Mouse (Mus musculus) MEL (cell line): ENCODE data around the gene Isy1. TPM values are rescaled to one million over a fixed set of nuclear protein-coding genes. Genes with fewer than 3 reads are reported as not detected.

Experiments
- DNase-seq: peaks from one replicate; pipeline ENCODE4 v3.0.0; 2011; ENCODE audit warnings: low read depth, low spot score
- H3K27ac ChIP-seq: 2 replicates; pipeline ENCODE4 v1.5.1; 2012; ENCODE audit warnings: low read depth, mild to moderate bottlenecking, control low read depth, low read length, moderate library complexity; ENCODE audit not compliant: control insufficient read depth
- H3K27me3 ChIP-seq, 2 experiments: fragments of 150-350 bp in 1 of 2; sonication (generic) in 1 of 2; 2 replicates each; pipeline ENCODE4 v1.6.1; 2012; ENCODE audit warnings: low read length in 2 of 2, mild to moderate bottlenecking in 2 of 2, improper control_type of control experiment in 1 of 2, moderate library complexity in 1 of 2; ENCODE audit not compliant: insufficient read depth in 2 of 2, control insufficient read depth in 1 of 2
- H3K36me3 ChIP-seq, 2 experiments: 2 replicates each; pipeline ENCODE4 v1.6.1; 2012 to 2014; ENCODE audit warnings: low read length in 2 of 2, improper control_type of control experiment in 1 of 2, inconsistent platforms in 1 of 2, mild to moderate bottlenecking in 1 of 2; ENCODE audit not compliant: insufficient read depth in 2 of 2, control insufficient read depth in 1 of 2
- H3K4me1 ChIP-seq, 2 experiments: fragments of 150-350 bp in 1 of 2; sonication (generic) in 1 of 2; 2 replicates each; pipeline ENCODE4 v1.6.1; 2012; ENCODE audit warnings: low read length in 2 of 2, improper control_type of control experiment in 1 of 2, mild to moderate bottlenecking in 1 of 2; ENCODE audit not compliant: insufficient read depth in 2 of 2, control insufficient read depth in 1 of 2
- H3K4me3 ChIP-seq, 2 experiments: fragments of 150-350 bp in 1 of 2; sonication (generic) in 1 of 2; 2 replicates each; pipeline ENCODE4 v1.5.1; 2012; ENCODE audit warnings: low read depth in 2 of 2, low read length in 2 of 2, mild to moderate bottlenecking in 2 of 2, moderate library complexity in 2 of 2, control low read depth in 1 of 2, improper control_type of control experiment in 1 of 2; ENCODE audit not compliant: control insufficient read depth in 1 of 2, insufficient read depth in 1 of 2
- H3K79me2 ChIP-seq: 2 replicates; pipeline ENCODE4 v1.6.1; 2012; ENCODE audit warnings: mild to moderate bottlenecking, low read length, moderate library complexity; ENCODE audit not compliant: control insufficient read depth, poor library complexity, insufficient read depth
- H3K9ac ChIP-seq: 2 replicates; pipeline ENCODE4 v1.6.1; 2012; ENCODE audit warnings: low read depth, mild to moderate bottlenecking, control low read depth, low read length, moderate library complexity; ENCODE audit not compliant: control insufficient read depth, poor library complexity, severe bottlenecking
- H3K9me3 ChIP-seq: fragments of 150-350 bp; sonication (generic); replicated peaks from 2 replicates; pipeline ENCODE4 v1.6.1; 2012; ENCODE audit warnings: mild to moderate bottlenecking, low read length, improper control_type of control experiment, moderate library complexity; ENCODE audit not compliant: insufficient read depth
- CHD1 ChIP-seq: IDR thresholded peaks from 2 replicates; pipeline ENCODE4 v1.6.1; 2012; ENCODE audit warnings: low read depth, mild to moderate bottlenecking, inconsistent platforms, low read length, improper control_type of control experiment
- EP300 ChIP-seq, 2 experiments: IDR thresholded peaks; 2 replicates each; pipeline ENCODE4 v1.6.1; 2011; ENCODE audit warnings: improper control_type of control experiment in 2 of 2, low read length in 2 of 2, low read depth in 1 of 2, mild to moderate bottlenecking in 1 of 2
- GATA1 ChIP-seq: IDR thresholded peaks from 2 replicates; pipeline ENCODE4 v1.6.1; 2011; ENCODE audit warnings: low read depth, low read length, improper control_type of control experiment
- HCFC1 ChIP-seq: IDR thresholded peaks from 2 replicates; pipeline ENCODE4 v1.6.1; 2012; ENCODE audit warnings: low read depth, mild to moderate bottlenecking, inconsistent platforms, low read length, improper control_type of control experiment, moderate library complexity
- MAFK ChIP-seq: IDR thresholded peaks from 2 replicates; pipeline ENCODE4 v1.6.1; 2011; ENCODE audit warnings: low read depth, mild to moderate bottlenecking, low read length, improper control_type of control experiment, borderline replicate concordance
- MAX ChIP-seq: IDR thresholded peaks from 2 replicates; pipeline ENCODE4 v1.6.1; 2011; ENCODE audit warnings: low read length, improper control_type of control experiment
- MAZ ChIP-seq: IDR thresholded peaks from 2 replicates; pipeline ENCODE4 v1.6.1; 2012; ENCODE audit warnings: low read depth, mild to moderate bottlenecking, inconsistent platforms, low read length, improper control_type of control experiment
- MEF2A ChIP-seq: IDR thresholded peaks from 2 replicates; pipeline ENCODE4 v1.6.1; 2014; ENCODE audit warnings: low read depth, mild to moderate bottlenecking, inconsistent platforms, low read length, improper control_type of control experiment; ENCODE audit not compliant: poor library complexity, insufficient replicate concordance, severe bottlenecking; ENCODE audit errors: extremely low read depth
- MXI1 ChIP-seq: IDR thresholded peaks from 2 replicates; pipeline ENCODE4 v1.6.1; 2011; ENCODE audit warnings: mild to moderate bottlenecking, low read depth, low read length, improper control_type of control experiment
- MYC ChIP-seq: IDR thresholded peaks from 2 replicates; pipeline ENCODE4 v1.6.1; 2011; ENCODE audit warnings: low read depth, mild to moderate bottlenecking, low read length, improper control_type of control experiment, moderate library complexity
- NRF1 ChIP-seq: IDR thresholded peaks from 2 replicates; pipeline ENCODE4 v1.6.1; 2014; ENCODE audit warnings: low read depth, mild to moderate bottlenecking, inconsistent platforms, low read length, improper control_type of control experiment, moderate library complexity; ENCODE audit not compliant: poor library complexity, insufficient read depth, severe bottlenecking
- POLR2A ChIP-seq, 2 experiments: IDR thresholded peaks; 2 replicates each; pipeline ENCODE4 v1.6.1; 2011 to 2012; ENCODE audit warnings: low read length in 2 of 2, mild to moderate bottlenecking in 2 of 2, control low read depth in 1 of 2, improper control_type of control experiment in 1 of 2, low read depth in 1 of 2, moderate library complexity in 1 of 2; ENCODE audit not compliant: control insufficient read depth in 1 of 2, insufficient read depth in 1 of 2, poor library complexity in 1 of 2
- POLR2AphosphoS2 ChIP-seq: IDR thresholded peaks from 2 replicates; pipeline ENCODE4 v1.6.1; 2011; ENCODE audit warnings: low read length, improper control_type of control experiment
- RAD21 ChIP-seq: IDR thresholded peaks from 2 replicates; pipeline ENCODE4 v1.6.1; 2011; ENCODE audit warnings: mild to moderate bottlenecking, low read depth, low read length, improper control_type of control experiment
- SIN3A ChIP-seq: IDR thresholded peaks from 2 replicates; pipeline ENCODE4 v1.6.1; 2012; ENCODE audit warnings: low read length, improper control_type of control experiment, inconsistent platforms
- TBP ChIP-seq: IDR thresholded peaks from 2 replicates; pipeline ENCODE4 v1.8.0; 2011; ENCODE audit warnings: low read depth, low read length, improper control_type of control experiment
- ZKSCAN1 ChIP-seq: IDR thresholded peaks from 2 replicates; pipeline ENCODE4 v1.6.1; 2012; ENCODE audit warnings: low read depth, mild to moderate bottlenecking, inconsistent platforms, low read length, improper control_type of control experiment, moderate library complexity
- polyA plus RNA-seq, 2 experiments: library from polyadenylated mRNA; stranded (reverse) in 1 of 2; unstranded in 1 of 2; fragments of >175 nt in 1 of 2; fragments of >200 nt in 1 of 2; gene quantifications; 2 replicates each; pipeline versions ENCODE4 v1.2.1 to v1.2.4; 2012; ENCODE audit warnings: low replicate concordance in 2 of 2, low read depth in 1 of 2; ENCODE audit not compliant: insufficient read length in 2 of 2, insufficient read depth in 1 of 2, missing spikeins in 1 of 2
- total RNA-seq: library from RNA; depleted of rRNA; stranded (reverse); fragments of 300-350 nt; gene quantifications from 2 replicates; pipeline ENCODE4 v1.2.3, GENCODE M21; 2012

Gene Isy1
- total and polyA plus RNA-seq, 3 experiments, result 64.5 to 115 TPM; not detected in 1

- H3K9ac ChIP-seq, result peak overlapping the region; percentile 96
- peak; percentile 86 for DNase-seq
- peak overlapping the region; percentile 79 to 91 for H3K4me3 ChIP-seq
- H3K27ac ChIP-seq, result peak overlapping the region; percentile 88
- H3K36me3 ChIP-seq, result peaks cover 38 to 45% of the 10 kb centered on the region in 2 experiments
- H3K4me1 ChIP-seq, result peaks cover 4 to 14% of the 10 kb centered on the region in 2 experiments; a peak in 3 of 4 replicates
- TF ChIP-seq CHD1, result peak; percentile 83; the same call in 1 of the 2 replicates
- peak in 1 of 2 experiments; percentile 60; a peak in 2 of 4 replicates for TF ChIP-seq POLR2A (IDR thresholded peaks at IDR 0.05; ENCODE audit: control insufficient read depth in 1 of 2, insufficient read depth in 1 of 2, low read depth in 1 of 2, low read length in 2 of 2, poor library complexity in 1 of 2)
- peak; percentile 9; the same call in 1 of the 2 replicates for TF ChIP-seq MAZ
- TF ChIP-seq SIN3A, result peak; percentile 93
- TF ChIP-seq GATA1, result 0 out of 2 replicates have a peak, but pooled peaks have one; percentile 1
- TF ChIP-seq RAD21, result no peak
- TF ChIP-seq ZKSCAN1, result no peak
- TF ChIP-seq MAX, result peak; percentile 99
- TF ChIP-seq EP300 (IDR thresholded peaks at IDR 0.05; ENCODE audit: low read depth in 1 of 2, low read length in 2 of 2), result no peak; a peak in 1 of 4 replicates
- TF ChIP-seq HCFC1, result peak; percentile 63
- TF ChIP-seq MAFK, result no peak
- no peak for TF ChIP-seq MEF2A
- TF ChIP-seq MYC, result peak; percentile 100
- peak; percentile 99 for TF ChIP-seq MXI1
- peak; percentile 68 for TF ChIP-seq TBP
- H3K79me2 ChIP-seq, result peaks cover 59% of the 10 kb centered on the region
- no peaks in the 10 kb centered on the region for H3K27me3 ChIP-seq
- no peaks in the 10 kb centered on the region for H3K9me3 ChIP-seq
Measured at GRCm38 (mm10) chr6:87849780-87850154, 11.2 kb upstream of the Isy1 start.

- H3K36me3 ChIP-seq, result peaks cover 47 to 60% of the 10 kb centered on the region in 2 experiments
Measured at GRCm38 (mm10) chr6:87846813-87847212, 8.2 kb upstream of the Isy1 start.

More at GRCm38 (mm10) chr6:87846813-87847212, 8.2 kb upstream of the Isy1 start:
- Histone ChIP-seq H3K4me1 (peaks cover 4 to 9% of the 10 kb centered on the region in 2 experiments; a peak in 3 of 4 replicates), H3K27ac (peak overlapping the region; percentile 10; the same call in 1 of the 2 replicates), H3K27me3 (no peaks in the 10 kb centered on the region), H3K9ac (peak overlapping the region; percentile 53), H3K4me3 (peak overlapping the region; percentile 31 to 79; a peak in 3 of 4 replicates), H3K9me3 (no peaks in the 10 kb centered on the region), H3K79me2 (peaks cover 60% of the 10 kb centered on the region)
- TF ChIP-seq NRF1 (no peak), POLR2AphosphoS2 (peak; percentile 22; the same call in 1 of the 2 replicates)
- DNase-seq, result no peak
